Mouse (Mus musculus) kidney, postnatal 25 days (tissue): ENCODE data around the gene Lipo4.
"Not testable (repeated sequence)": the region's sequence is repeated elsewhere in the genome, so short reads cannot be mapped to it uniquely, and the experiment has no call there.

Experiments
- DNase-seq, 2 experiments: peaks; one replicate each; pipeline ENCODE4 v3.0.0; 2021; ENCODE audit warnings: mixed read lengths in 2 of 2

Gene Lipo4

GRCm38 (mm10) chr19:33517680-33518079 lies at the start of gene Lipo4:
TSS of gene Lipo4 (minus strand) at chr19:33517780.
- no peak for DNase-seq

- DNase-seq: not testable (repeated sequence)
Measured at GRCm38 (mm10) chr19:33456426-33456825, 61.2 kb downstream of the Lipo4 start.

GRCm38 (mm10) chr19:33453725-33454124 lies 63.9 kb downstream of the Lipo4 start:
- no peak for DNase-seq
